Mouse (Mus musculus) liver, adult 2 months (tissue): ENCODE results near the gene Ficd. TPM values are rescaled to one million over a fixed set of nuclear protein-coding genes. Genes with fewer than 3 reads are reported as not detected.

Source experiments
- DNase-seq: peaks from one replicate; pipeline ENCODE4 v3.0.0-alpha.2; 2011; ENCODE audit warnings: low read depth, low spot score; ENCODE audit errors: extremely low read depth
- H3K27ac ChIP-seq: fragments of 200-500 bp; replicated peaks from 2 replicates; pipeline ENCODE4 v1.5.1; 2012; ENCODE audit warnings: low read depth, mild to moderate bottlenecking, control low read depth, inconsistent platforms, low read length; ENCODE audit not compliant: insufficient read depth
- H3K27me3 ChIP-seq: fragments of 200-500 bp; 2 replicates; pipeline ENCODE4 v1.6.1; 2012; ENCODE audit warnings: mild to moderate bottlenecking, moderate library complexity, low read length, inconsistent platforms; ENCODE audit not compliant: control insufficient read depth, insufficient read depth
- H3K36me3 ChIP-seq: fragments of 200-500 bp; 2 replicates; pipeline ENCODE4 v1.6.1; 2012; ENCODE audit warnings: low read length, inconsistent platforms; ENCODE audit not compliant: control insufficient read depth, insufficient read depth
- H3K4me1 ChIP-seq: fragments of 200-500 bp; 2 replicates; pipeline ENCODE4 v1.6.1; 2011; ENCODE audit warnings: low read length; ENCODE audit not compliant: control insufficient read depth, insufficient read depth
- H3K4me3 ChIP-seq: fragments of 200-500 bp; 2 replicates; pipeline ENCODE4 v1.5.1; 2011; ENCODE audit warnings: low read depth, mild to moderate bottlenecking, control low read depth, low read length, moderate library complexity; ENCODE audit not compliant: insufficient read depth
- H3K79me2 ChIP-seq: fragments of 200-500 bp; 2 replicates; pipeline ENCODE4 v1.6.1; 2012; ENCODE audit warnings: inconsistent platforms, mild to moderate bottlenecking, low read length, moderate library complexity; ENCODE audit not compliant: control insufficient read depth, insufficient read depth
- H3K9ac ChIP-seq: fragments of 200-500 bp; 2 replicates; pipeline ENCODE4 v1.6.1; 2012; ENCODE audit warnings: low read depth, mild to moderate bottlenecking, control low read depth, inconsistent platforms, low read length
- CTCF ChIP-seq: fragments of 200-500 bp; IDR thresholded peaks from 2 replicates; pipeline ENCODE4 v1.5.1; 2011; ENCODE audit warnings: low read depth, low read length, control low read depth
- POLR2A ChIP-seq: fragments of 200-500 bp; IDR thresholded peaks from 2 replicates; pipeline ENCODE4 v1.6.1; 2011; ENCODE audit warnings: low read length, control low read depth; ENCODE audit not compliant: insufficient read depth; ENCODE audit errors: extremely low read depth
- WGBS: fragments of 180-500 bp; shearing (Covaris S2); methylation state at CpG from one replicate; pipeline ENCODE4 v1.1.7; 2018; 5-methylcytosine and 5-hydroxymethylcytosine counted together
- polyA plus RNA-seq: library from polyadenylated mRNA; depleted of rRNA; stranded (reverse); fragments of >200 nt; gene quantifications from 2 replicates; pipeline ENCODE4 v1.2.3, GENCODE M21; 2012
- total RNA-seq: library from RNA; depleted of rRNA; stranded (reverse); fragments of >200 nt; gene quantifications from 2 replicates; pipeline ENCODE4 v1.2.3, GENCODE M21; 2014

Gene Ficd
- total and polyA plus RNA-seq, 2 experiments, result 2.5 to 7.2 TPM

DNA sequence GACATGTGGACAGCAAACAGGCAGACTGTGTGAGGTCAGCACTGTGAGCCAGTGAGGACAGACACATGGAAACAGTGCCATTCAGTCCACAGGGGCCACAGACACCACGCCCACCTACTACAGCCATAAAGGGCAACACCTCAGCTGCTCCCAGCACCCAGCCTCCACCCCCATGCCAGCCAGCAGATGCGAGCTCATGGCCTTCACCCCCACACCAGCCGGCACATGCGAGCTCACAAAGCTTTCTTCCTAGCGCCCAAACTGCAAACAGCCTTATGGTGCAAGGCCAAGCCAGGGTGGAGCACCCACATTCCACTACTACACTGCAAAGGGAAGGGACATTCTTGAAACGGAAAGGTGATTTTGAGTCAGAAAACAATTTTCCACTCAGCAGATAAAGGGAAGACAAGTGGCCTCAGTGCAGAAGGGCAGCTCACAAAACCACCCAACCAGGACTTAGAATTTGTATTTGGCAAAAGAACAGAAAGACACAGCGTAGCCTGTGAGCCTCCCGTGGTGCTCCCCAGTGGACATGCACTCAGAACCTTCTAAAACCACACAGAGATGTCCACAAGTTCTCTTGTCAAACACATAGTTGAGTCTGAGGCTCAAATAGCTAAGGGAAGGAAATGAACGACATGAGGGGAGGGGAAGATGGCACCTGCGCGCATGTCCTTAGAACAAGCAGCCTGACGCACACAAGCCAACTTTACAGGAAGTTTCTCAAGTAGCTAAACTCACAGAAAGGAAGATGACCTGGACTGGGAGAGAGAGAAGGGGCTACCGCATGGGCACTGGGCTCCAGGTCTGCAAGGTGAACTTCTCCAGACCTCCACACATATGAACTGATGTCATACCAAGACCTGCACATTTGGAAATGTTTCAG is 30.3 kb downstream of the Ficd start:
- TF ChIP-seq CTCF, result no peak
- no peak for TF ChIP-seq POLR2A
- Histone ChIP-seq H3K9ac (no peak overlapping the region), H3K4me3 (no peak overlapping the region), H3K27me3 (no peaks in the 10 kb centered on the region), H3K79me2 (peaks cover 35% of the 10 kb centered on the region; the same call in 1 of the 2 replicates), H3K27ac (no peak overlapping the region), H3K4me1 (no peaks in the 10 kb centered on the region), H3K36me3 (peaks cover 3% of the 10 kb centered on the region; the same call in 1 of the 2 replicates)
- no peak for DNase-seq
- WGBS, result 68% methylated on average over 13 of the region's 13 CpGs

- Histone ChIP-seq H3K79me2 (peaks cover 41% of the 10 kb centered on the region), H3K27me3 (no peaks in the 10 kb centered on the region), H3K9ac (no peak overlapping the region), H3K36me3 (no peaks in the 10 kb centered on the region), H3K27ac (no peak overlapping the region), H3K4me3 (no peak overlapping the region), H3K4me1 (no peaks in the 10 kb centered on the region)
- DNase-seq, result no peak
- TF ChIP-seq CTCF (no peak), POLR2A (no peak)
- 93% methylated on average over 8 of the region's 8 CpGs for WGBS
Measured at GRCm38 (mm10) chr5:113768806-113769205, 33.2 kb downstream of the Ficd start.

DNA sequence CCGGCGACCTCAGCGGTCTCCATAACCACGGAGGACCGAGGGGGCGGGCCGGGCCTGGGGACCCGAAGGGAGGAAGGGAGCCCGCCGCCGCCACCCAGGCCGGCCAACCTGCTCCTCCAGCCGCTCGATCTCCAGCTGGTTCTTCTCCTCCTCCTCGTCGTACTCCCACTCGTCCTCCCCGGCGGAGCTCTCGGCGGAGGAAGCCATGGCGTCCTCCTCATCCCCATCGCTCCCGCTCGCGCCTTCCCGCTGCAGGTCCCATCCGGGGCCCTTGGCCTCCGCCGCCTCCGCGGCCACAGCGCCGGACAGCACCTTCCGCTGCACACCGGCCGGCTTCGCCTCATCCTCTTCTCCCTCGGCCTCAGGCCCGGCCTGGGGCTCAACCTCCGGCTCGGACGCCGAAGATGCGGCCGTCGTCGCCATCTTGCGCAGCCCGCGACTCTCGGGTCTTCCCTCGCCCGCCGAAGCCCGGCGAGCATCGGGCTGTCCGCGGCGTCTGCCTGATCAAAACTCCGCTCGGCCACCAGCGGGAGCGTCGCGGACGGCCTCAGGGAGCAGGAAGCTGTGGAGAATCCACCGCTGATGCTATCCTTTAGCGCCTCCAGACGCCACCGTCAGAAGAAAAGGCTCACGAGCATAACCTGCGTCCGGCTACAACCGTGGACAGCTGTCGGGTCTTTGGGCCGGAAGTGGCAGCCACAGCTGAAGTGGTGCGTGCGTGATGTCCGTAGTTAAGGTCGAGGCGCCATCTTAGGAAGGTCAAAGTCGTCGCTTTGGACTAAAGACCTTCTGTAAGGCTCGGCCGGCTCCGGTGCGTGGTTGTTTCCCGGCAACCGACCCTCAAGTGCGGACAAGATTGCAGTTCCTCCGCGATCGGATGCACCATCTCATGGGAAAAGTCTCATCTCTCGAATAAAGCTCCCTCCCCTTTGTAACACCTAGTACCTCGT is 35.9 kb downstream of the Ficd start:
- TF ChIP-seq CTCF, result no peak
- 0 out of 2 replicates have a peak, but pooled peaks have one; percentile 37 for TF ChIP-seq POLR2A
- Histone ChIP-seq H3K79me2 (peaks cover 33% of the 10 kb centered on the region), H3K9ac (peak overlapping the region; percentile 79), H3K4me1 (no peaks in the 10 kb centered on the region), H3K27me3 (no peaks in the 10 kb centered on the region), H3K27ac (peak overlapping the region; percentile 92), H3K4me3 (peak overlapping the region; percentile 97), H3K36me3 (peaks cover 15% of the 10 kb centered on the region; the same call in 1 of the 2 replicates)
- DNase-seq, result peak; percentile 85
- under 1% methylated on average over 97 of the region's 97 CpGs for whole genome bisulfite sequencing

DNA sequence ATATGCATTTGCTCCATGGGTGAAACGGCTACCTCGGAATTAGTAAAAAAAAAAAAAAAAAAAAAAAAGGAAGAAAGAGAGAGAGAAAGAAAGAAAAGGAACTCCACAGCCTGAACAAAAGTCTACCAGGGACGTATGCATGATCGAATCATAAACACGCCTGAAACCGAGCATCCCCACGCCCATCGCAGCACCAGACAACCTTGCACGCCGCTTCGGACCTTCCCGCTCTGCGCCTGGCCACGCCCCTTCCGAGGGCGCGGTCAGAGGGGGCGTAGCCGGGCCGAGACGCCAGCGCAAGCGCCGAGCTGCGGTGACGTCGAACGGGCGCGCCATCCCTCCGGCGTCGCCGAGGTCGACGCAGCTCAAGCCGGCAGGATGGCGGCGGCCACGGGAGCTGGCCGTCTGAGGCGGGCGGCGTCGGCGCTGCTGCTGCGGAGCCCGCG is 36.9 kb downstream of the Ficd start, which contains the start of the genes Sart3 and Iscu:
Gene Sart3 (minus strand): TSS at position 61 of the 446 bp plus-strand sequence.
Gene Iscu (plus strand): TSS at position 299 of the 446 bp plus-strand sequence.
- TF ChIP-seq POLR2A (0 out of 2 replicates have a peak, but pooled peaks have one; percentile 46), CTCF (no peak)
- H3K36me3 ChIP-seq, result peaks cover 17% of the 10 kb centered on the region; the same call in 1 of the 2 replicates
- peak within 1 kb of the TSS; percentile 97 for H3K4me3 ChIP-seq

GRCm38 (mm10) chr5:113772905-113773519 is 37.4 kb downstream of the Ficd start:
- TF ChIP-seq POLR2A (no peak), CTCF (no peak)
- WGBS, result 0% methylated on average over 28 of the region's 38 CpGs
- no peaks in the 10 kb centered on the region for H3K4me1 ChIP-seq

More for the DNA sequence above, 36.9 kb downstream of the Ficd start, which contains the start of the genes Sart3 and Iscu:
- Histone ChIP-seq H3K9ac (peak within 1 kb of the TSS; percentile 88), H3K79me2 (peaks cover 31% of the 10 kb centered on the region), H3K4me1 (no peaks in the 10 kb centered on the region), H3K27ac (peak within 1 kb of the TSS; percentile 92), H3K27me3 (no peaks in the 10 kb centered on the region)
- DNase-seq, result peak; percentile 78
- under 1% methylated on average over 49 of the region's 49 CpGs for WGBS

More at GRCm38 (mm10) chr5:113772905-113773519, 37.4 kb downstream of the Ficd start:
- H3K4me3 ChIP-seq, result peak overlapping the region; percentile 92
- no peaks in the 10 kb centered on the region for H3K27me3 ChIP-seq
- peak; percentile 29 for DNase-seq
- peak overlapping the region; percentile 88 for H3K9ac ChIP-seq
- H3K79me2 ChIP-seq, result peaks cover 26% of the 10 kb centered on the region
- H3K27ac ChIP-seq, result peak overlapping the region; percentile 19; the same call in 1 of the 2 replicates
- H3K36me3 ChIP-seq, result peaks cover 17% of the 10 kb centered on the region; the same call in 1 of the 2 replicates
